Mouse (Mus musculus) cortical plate, adult 2 months (tissue): ENCODE results near the gene Prokr1. TPM values are rescaled to one million over a fixed set of nuclear protein-coding genes. Genes with fewer than 3 reads are reported as not detected.

Source experiments
- H3K27ac ChIP-seq: fragments of 200-500 bp; 2 replicates; pipeline ENCODE4 v1.5.1; 2012; ENCODE audit warnings: low read length, control low read depth, inconsistent platforms; ENCODE audit not compliant: insufficient read depth
- H3K4me1 ChIP-seq: fragments of 200-500 bp; 2 replicates; pipeline ENCODE4 v1.6.1; 2011; ENCODE audit warnings: low read length; ENCODE audit not compliant: control insufficient read depth, insufficient read depth
- H3K4me3 ChIP-seq: fragments of 200-500 bp; 2 replicates; pipeline ENCODE4 v1.5.1; 2011; ENCODE audit warnings: mild to moderate bottlenecking, low read length, control low read depth; ENCODE audit not compliant: insufficient read depth
- CTCF ChIP-seq: fragments of 200-500 bp; IDR thresholded peaks from 2 replicates; pipeline ENCODE4 v1.5.1; 2011; ENCODE audit warnings: mild to moderate bottlenecking, control low read depth, low read length; ENCODE audit not compliant: insufficient read depth; ENCODE audit errors: extremely low read depth
- POLR2A ChIP-seq: fragments of 200-500 bp; IDR thresholded peaks from 2 replicates; pipeline ENCODE4 v1.6.1; 2011; ENCODE audit warnings: mild to moderate bottlenecking, low read length, control low read depth; ENCODE audit not compliant: insufficient read depth; ENCODE audit errors: extremely low read depth
- polyA plus RNA-seq: library from polyadenylated mRNA; depleted of rRNA; stranded (reverse); fragments of >200 nt; gene quantifications from 2 replicates; pipeline ENCODE4 v1.2.3, GENCODE M21; 2012; rRNA removed

Gene Prokr1
- polyA plus RNA-seq, 1 experiment: 0.13 TPM

DNA sequence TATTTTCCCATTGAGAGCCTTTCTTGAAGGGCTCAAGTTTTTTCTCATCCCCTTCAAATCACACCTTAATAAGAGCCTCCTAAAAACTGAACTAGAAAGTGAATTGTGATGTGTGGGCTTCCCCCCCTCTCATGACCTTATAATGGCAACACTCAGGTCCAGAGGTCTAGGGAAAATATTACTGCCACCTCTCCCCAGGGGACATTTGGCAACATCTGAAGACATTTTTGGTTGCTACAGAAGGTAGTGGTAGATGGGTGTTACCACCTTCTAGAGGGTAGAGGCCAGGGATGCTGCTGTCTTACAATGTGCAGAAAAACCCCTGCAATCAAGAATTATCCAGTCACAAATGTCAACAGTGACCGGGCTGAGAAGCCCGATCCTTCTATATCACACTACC, 60.2 kb downstream of the Prokr1 start:
- H3K27ac ChIP-seq: no peak overlapping the region
- no peak for TF ChIP-seq CTCF
- no peak for TF ChIP-seq POLR2A
- H3K4me3 ChIP-seq: no peak overlapping the region
- H3K4me1 ChIP-seq: peaks cover 1% of the 10 kb centered on the region

Other genes with a start within 250 kb of the Prokr1 start
- gene Gkn1, start 239.8 kb downstream of the Prokr1 start, polyA plus RNA-seq: 0.13 and 0.17 TPM in 2 replicates
- gene Gkn2, start 217.4 kb downstream of the Prokr1 start, polyA plus RNA-seq: not detected in 2 replicates
- 28.4 and 42.8 TPM in 2 replicates for gene Gkn3, start 201.8 kb downstream of the Prokr1 start, polyA plus RNA-seq
- gene Bmp10, start 161.7 kb downstream of the Prokr1 start, polyA plus RNA-seq: not detected in 2 replicates
- gene Arhgap25, start 57.5 kb downstream of the Prokr1 start, polyA plus RNA-seq: 6.2 and 7.0 TPM in 2 replicates
- gene Aplf, start 81.5 kb upstream of the Prokr1 start, polyA plus RNA-seq: 4.6 and 5.0 TPM in 2 replicates
- gene Efcc1, start 140.1 kb upstream of the Prokr1 start, polyA plus RNA-seq: 6.3 and 6.7 TPM in 2 replicates
- 1.6 and 1.7 TPM in 2 replicates for gene Gp9, start 187.3 kb upstream of the Prokr1 start, polyA plus RNA-seq
- gene Rab43, start 221.4 kb upstream of the Prokr1 start, polyA plus RNA-seq: 13.9 and 14.4 TPM in 2 replicates
- 4.3 and 5.6 TPM in 2 replicates for gene Gm45140, start 245.1 kb upstream of the Prokr1 start, polyA plus RNA-seq
- gene Isy1, start 248.1 kb upstream of the Prokr1 start, polyA plus RNA-seq: 25.1 and 30.5 TPM in 2 replicates